Mouse (Mus musculus) heart, embryonic 13.5 days (tissue): Measurements from ENCODE around the gene Oas3. TPM values are rescaled to one million over a fixed set of nuclear protein-coding genes. Genes with fewer than 3 reads are reported as not detected.

Experiments used
- ATAC-seq: fragments of 200-750 bp; cut with Nextera tagmentation; 2 replicates; pipeline ENCODE4 v1.8.0; 2017; ENCODE audit warnings: moderate TSS enrichment; ENCODE audit not compliant: insufficient number of reproducible peaks, low FRiP score, low TSS enrichment; ENCODE audit errors: extremely low read depth
- H3K27ac ChIP-seq: fragments of 300-500 bp; sonication (generic); replicated peaks from 2 replicates; pipeline ENCODE4 v1.5.1; 2015; ENCODE audit warnings: moderate library complexity, mild to moderate bottlenecking, inconsistent platforms
- H3K27me3 ChIP-seq: fragments of 300-500 bp; sonication (generic); replicated peaks from 2 replicates; pipeline ENCODE4 v1.6.1; 2015; ENCODE audit warnings: mild to moderate bottlenecking, inconsistent platforms
- H3K36me3 ChIP-seq: fragments of 300-500 bp; sonication (generic); 2 replicates; pipeline ENCODE4 v1.6.1; 2015; ENCODE audit warnings: mild to moderate bottlenecking, inconsistent platforms
- H3K4me1 ChIP-seq: fragments of 300-500 bp; sonication (generic); 2 replicates; pipeline ENCODE4 v1.6.1; 2015; ENCODE audit warnings: inconsistent platforms
- H3K4me2 ChIP-seq: fragments of 300-500 bp; sonication (generic); 2 replicates; pipeline ENCODE4 v1.6.1; 2015; ENCODE audit warnings: inconsistent platforms, mild to moderate bottlenecking, moderate library complexity
- H3K4me3 ChIP-seq: fragments of 300-500 bp; sonication (generic); 2 replicates; pipeline ENCODE4 v1.5.1; 2015; ENCODE audit warnings: moderate library complexity, mild to moderate bottlenecking, inconsistent platforms
- H3K9ac ChIP-seq: fragments of 300-500 bp; sonication (generic); 2 replicates; pipeline ENCODE4 v1.6.1; 2015; ENCODE audit warnings: inconsistent platforms, mild to moderate bottlenecking, moderate library complexity
- H3K9me3 ChIP-seq: fragments of 300-500 bp; sonication (generic); 2 replicates; pipeline ENCODE4 v1.6.1; 2016; ENCODE audit warnings: inconsistent platforms
- WGBS: fragments of 180-500 bp; shearing (Covaris S2); methylation state at CpG from one replicate; pipeline ENCODE4 v1.1.7; 2015; ENCODE audit warnings: mixed read lengths; 5-methylcytosine and 5-hydroxymethylcytosine counted together
- polyA plus RNA-seq: library from polyadenylated mRNA; unstranded; fragments of >200 nt; fragmentation: Nextera tagmentation; extraction: Ambion mirVana; gene quantifications from 2 replicates; pipeline ENCODE4 v1.2.1, GENCODE M21; 2015

Gene Oas3
- polyA plus RNA-seq, 1 experiment from 2014 or later, result 0.37 TPM

GRCm38 (mm10) chr5:120718600-120719378 lies 58.7 kb downstream of the Oas3 start:
- Histone ChIP-seq H3K9ac (no peak overlapping the region), H3K4me3 (no peak overlapping the region), H3K4me2 (no peak overlapping the region), H3K27ac (no peak overlapping the region), H3K9me3 (peaks cover 5% of the 10 kb centered on the region; the same call in 1 of the 2 replicates), H3K4me1 (peaks cover 6% of the 10 kb centered on the region; the same call in 1 of the 2 replicates), H3K27me3 (peaks cover 39% of the 10 kb centered on the region), H3K36me3 (no peaks in the 10 kb centered on the region)
- 44% methylated on average over 15 of the region's 15 CpGs for WGBS
- ATAC-seq, result 0 out of 2 replicates have a peak, but pooled peaks have one; percentile 7

GRCm38 (mm10) chr5:120717136-120717535 lies 60.3 kb downstream of the Oas3 start:
- Histone ChIP-seq H3K36me3 (no peaks in the 10 kb centered on the region), H3K4me1 (peaks cover 6% of the 10 kb centered on the region; the same call in 1 of the 2 replicates), H3K4me3 (no peak overlapping the region), H3K27me3 (peaks cover 48% of the 10 kb centered on the region), H3K9ac (no peak overlapping the region), H3K9me3 (peaks cover 5% of the 10 kb centered on the region; the same call in 1 of the 2 replicates), H3K27ac (no peak overlapping the region), H3K4me2 (no peak overlapping the region)
- no peak for ATAC-seq
- WGBS, result 49% methylated on average over 10 of the region's 10 CpGs

- Histone ChIP-seq H3K9me3 (no peaks in the 10 kb centered on the region), H3K27me3 (peaks cover 76% of the 10 kb centered on the region), H3K4me3 (no peak overlapping the region), H3K36me3 (no peaks in the 10 kb centered on the region), H3K9ac (no peak overlapping the region), H3K4me2 (peak overlapping the region; percentile 28), H3K4me1 (peaks cover 23% of the 10 kb centered on the region), H3K27ac (no peak overlapping the region)
- no peak for ATAC-seq
- 4% methylated on average over 16 of the region's 16 CpGs for WGBS
Measured at GRCm38 (mm10) chr5:120714314-120714713, 63.1 kb downstream of the Oas3 start.

GRCm38 (mm10) chr5:120712721-120713120 lies 64.7 kb downstream of the Oas3 start:
- Histone ChIP-seq H3K9ac (no peak overlapping the region), H3K27me3 (peaks cover 92% of the 10 kb centered on the region), H3K27ac (no peak overlapping the region), H3K9me3 (no peaks in the 10 kb centered on the region), H3K4me2 (no peak overlapping the region), H3K4me3 (no peak overlapping the region), H3K36me3 (no peaks in the 10 kb centered on the region), H3K4me1 (peaks cover 23% of the 10 kb centered on the region)
- no peak for ATAC-seq
- WGBS, result 66% methylated on average over 8 of the region's 8 CpGs

GRCm38 (mm10) chr5:120711827-120712226 lies 65.6 kb downstream of the Oas3 start, which contains the start of gene Dtx1:
Gene Dtx1 (minus strand): TSS chr5:120711927.
- Histone ChIP-seq H3K4me3 (peak within 1 kb of the TSS; percentile 52), H3K4me2 (peak within 1 kb of the TSS; percentile 74), H3K4me1 (peaks cover 23% of the 10 kb centered on the region), H3K27ac (no peak within 1 kb of the TSS), H3K9me3 (no peaks in the 10 kb centered on the region), H3K36me3 (no peaks in the 10 kb centered on the region), H3K9ac (peak within 1 kb of the TSS; percentile 68), H3K27me3 (peaks cover 99% of the 10 kb centered on the region)
- ATAC-seq, result no peak
- WGBS, result 32% methylated on average over 3 of the region's 3 CpGs

- Histone ChIP-seq H3K4me1 (peaks cover 27% of the 10 kb centered on the region), H3K4me2 (peak overlapping the region; percentile 74), H3K9me3 (no peaks in the 10 kb centered on the region), H3K9ac (peak overlapping the region; percentile 68), H3K36me3 (no peaks in the 10 kb centered on the region), H3K27ac (no peak overlapping the region), H3K4me3 (peak overlapping the region; percentile 52), H3K27me3 (peaks cover 99% of the 10 kb centered on the region)
- no peak for ATAC-seq
- WGBS, result 3% methylated on average over 38 of the region's 43 CpGs
Measured at GRCm38 (mm10) chr5:120711416-120711815, 66.0 kb downstream of the Oas3 start.

GRCm38 (mm10) chr5:120710826-120711248 lies 66.6 kb downstream of the Oas3 start:
- no peaks in the 10 kb centered on the region for H3K36me3 ChIP-seq
- no peaks in the 10 kb centered on the region for H3K9me3 ChIP-seq
- peak overlapping the region; percentile 68 for H3K9ac ChIP-seq
- no peak for ATAC-seq
- WGBS, result 2% methylated on average over 25 of the region's 34 CpGs
- H3K4me1 ChIP-seq, result peaks cover 26% of the 10 kb centered on the region
- H3K27me3 ChIP-seq, result peaks cover 99% of the 10 kb centered on the region
- peak overlapping the region; percentile 52 for H3K4me3 ChIP-seq
- H3K27ac ChIP-seq, result no peak overlapping the region
- H3K4me2 ChIP-seq, result peak overlapping the region; percentile 74

GRCm38 (mm10) chr5:120710161-120710825 lies 67.2 kb downstream of the Oas3 start:
- H3K36me3 ChIP-seq, result no peaks in the 10 kb centered on the region
- WGBS, result 3% methylated on average over 40 of the region's 40 CpGs

GRCm38 (mm10) chr5:120706976-120707375 lies 70.5 kb downstream of the Oas3 start:
- no peaks in the 10 kb centered on the region for H3K36me3 ChIP-seq
- no peak overlapping the region for H3K27ac ChIP-seq
- H3K9ac ChIP-seq, result no peak overlapping the region
- ATAC-seq, result no peak
- 43% methylated on average over 13 of the region's 13 CpGs for WGBS
- H3K4me2 ChIP-seq, result peak overlapping the region; percentile 47
- peak overlapping the region; percentile 5; the same call in 1 of the 2 replicates for H3K4me3 ChIP-seq
- peaks cover 100% of the 10 kb centered on the region for H3K27me3 ChIP-seq
- H3K9me3 ChIP-seq, result no peaks in the 10 kb centered on the region
- H3K4me1 ChIP-seq, result peaks cover 21% of the 10 kb centered on the region

More at GRCm38 (mm10) chr5:120710161-120710825, 67.2 kb downstream of the Oas3 start:
- no peak overlapping the region for H3K27ac ChIP-seq
- H3K9me3 ChIP-seq, result no peaks in the 10 kb centered on the region
- peaks cover 100% of the 10 kb centered on the region for H3K27me3 ChIP-seq
- H3K9ac ChIP-seq, result peak overlapping the region; percentile 68
- H3K4me2 ChIP-seq, result peak overlapping the region; percentile 74
- H3K4me1 ChIP-seq, result peaks cover 21% of the 10 kb centered on the region
- H3K4me3 ChIP-seq, result peak overlapping the region; percentile 52
- ATAC-seq, result no peak

GRCm38 (mm10) chr5:120706541-120706940 lies 70.9 kb downstream of the Oas3 start:
- no peaks in the 10 kb centered on the region for H3K9me3 ChIP-seq
- H3K36me3 ChIP-seq, result no peaks in the 10 kb centered on the region
- peaks cover 21% of the 10 kb centered on the region for H3K4me1 ChIP-seq
- ATAC-seq, result no peak
- no peak overlapping the region for H3K9ac ChIP-seq
- H3K4me3 ChIP-seq, result peak overlapping the region; percentile 5; the same call in 1 of the 2 replicates
- WGBS, result 4% methylated on average over 16 of the region's 16 CpGs
- H3K27me3 ChIP-seq, result peaks cover 100% of the 10 kb centered on the region
- H3K4me2 ChIP-seq, result peak overlapping the region; percentile 47
- no peak overlapping the region for H3K27ac ChIP-seq

GRCm38 (mm10) chr5:120704421-120704820 lies 73.0 kb downstream of the Oas3 start:
- no peak overlapping the region for H3K27ac ChIP-seq
- WGBS, result 41% methylated on average over 6 of the region's 6 CpGs
- H3K4me1 ChIP-seq, result 0 out of 2 replicates have a peak, but pooled peaks cover 4% of the 10 kb centered on the region
- H3K4me2 ChIP-seq, result no peak overlapping the region
- ATAC-seq, result no peak
- peaks cover 100% of the 10 kb centered on the region for H3K27me3 ChIP-seq
- H3K36me3 ChIP-seq, result no peaks in the 10 kb centered on the region
- no peaks in the 10 kb centered on the region for H3K9me3 ChIP-seq
- H3K4me3 ChIP-seq, result no peak overlapping the region
- H3K9ac ChIP-seq, result no peak overlapping the region
